Mouse (Mus musculus): ENCODE measurements around the gene Idua. TPM values are rescaled to one million over a fixed set of nuclear protein-coding genes. Genes with fewer than 3 reads are reported as not detected.

Gene Idua
- polyA plus RNA-seq, 1 experiment from 2014 or later: 4.2 TPM

DNA sequence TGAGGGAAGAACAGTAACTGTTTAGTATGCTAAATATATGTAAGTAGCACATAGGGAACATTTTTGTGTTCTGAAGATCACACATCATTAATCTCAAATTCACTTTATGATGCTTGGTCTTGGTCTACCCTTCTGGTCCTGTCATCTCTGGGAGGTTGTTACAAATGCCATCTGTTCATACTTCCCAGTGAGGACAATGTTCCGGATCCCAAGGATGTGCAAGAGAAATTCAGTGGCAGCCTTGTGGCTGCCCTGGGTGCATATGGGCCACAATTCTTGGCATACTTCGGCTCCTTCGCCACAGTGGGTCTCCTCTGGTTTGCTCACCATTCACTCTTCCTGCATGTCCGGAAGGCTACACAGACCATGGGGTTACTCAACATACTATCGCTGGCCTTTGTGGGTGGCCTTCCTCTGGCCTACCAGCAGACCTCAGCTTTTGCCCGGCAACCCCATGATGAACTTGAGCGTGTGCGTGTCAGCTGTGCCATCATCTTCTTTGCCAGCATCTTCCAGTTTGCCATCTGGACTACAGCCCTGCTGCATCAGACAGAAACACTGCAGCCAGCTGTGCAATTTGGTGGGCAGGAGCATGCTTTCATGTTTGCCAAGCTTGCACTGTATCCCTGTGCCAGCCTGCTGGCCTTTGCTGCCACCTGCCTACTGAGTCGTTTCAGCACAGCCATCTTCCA lies 14.3 kb upstream of the Idua start:
- H3K9ac ChIP-seq: no peak overlapping the region
- peaks cover 54% of the 10 kb centered on the region for H3K36me3 ChIP-seq (replicated peaks)
- H3K27ac ChIP-seq (replicated peaks): no peak overlapping the region
- no peak for ATAC-seq (ENCODE audit: insufficient read depth)
- no peaks in the 10 kb centered on the region for H3K4me1 ChIP-seq (replicated peaks)
- 78% methylated on average over 9 of the region's 9 CpGs for WGBS (ENCODE audit: insufficient replicate concordance)
- no peaks in the 10 kb centered on the region for H3K9me3 ChIP-seq (replicated peaks)
- H3K4me2 ChIP-seq: no peak overlapping the region
- H3K4me3 ChIP-seq (replicated peaks): no peak overlapping the region
- H3K27me3 ChIP-seq: no peaks in the 10 kb centered on the region

DNA sequence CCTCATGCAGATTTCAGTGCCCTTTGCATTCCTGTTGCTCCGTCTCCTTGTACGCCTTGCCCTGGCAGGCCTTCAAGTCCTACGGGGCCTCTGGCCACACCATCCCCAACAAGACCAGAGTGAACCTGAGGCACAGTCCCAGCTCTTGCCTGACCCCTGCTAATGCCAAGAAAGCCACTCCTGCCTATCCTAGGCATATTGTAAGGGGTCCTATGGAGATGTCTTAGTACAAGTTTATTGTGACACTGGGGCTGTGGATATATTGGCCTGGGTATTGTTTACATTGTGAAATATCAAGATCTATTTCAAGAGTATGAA lies 13.8 kb upstream of the Idua start:
- no peak overlapping the region for H3K9ac ChIP-seq
- no peaks in the 10 kb centered on the region for H3K9me3 ChIP-seq (replicated peaks)
- no peak overlapping the region for H3K4me2 ChIP-seq
- H3K27me3 ChIP-seq: no peaks in the 10 kb centered on the region
- H3K36me3 ChIP-seq (replicated peaks): peaks cover 54% of the 10 kb centered on the region
- H3K4me1 ChIP-seq (replicated peaks): no peaks in the 10 kb centered on the region
- no peak overlapping the region for H3K27ac ChIP-seq (replicated peaks)
- no peak for ATAC-seq (ENCODE audit: insufficient read depth)
- 79% methylated on average over 3 of the region's 3 CpGs for WGBS (ENCODE audit: insufficient replicate concordance)
- no peak overlapping the region for H3K4me3 ChIP-seq (replicated peaks)

DNA sequence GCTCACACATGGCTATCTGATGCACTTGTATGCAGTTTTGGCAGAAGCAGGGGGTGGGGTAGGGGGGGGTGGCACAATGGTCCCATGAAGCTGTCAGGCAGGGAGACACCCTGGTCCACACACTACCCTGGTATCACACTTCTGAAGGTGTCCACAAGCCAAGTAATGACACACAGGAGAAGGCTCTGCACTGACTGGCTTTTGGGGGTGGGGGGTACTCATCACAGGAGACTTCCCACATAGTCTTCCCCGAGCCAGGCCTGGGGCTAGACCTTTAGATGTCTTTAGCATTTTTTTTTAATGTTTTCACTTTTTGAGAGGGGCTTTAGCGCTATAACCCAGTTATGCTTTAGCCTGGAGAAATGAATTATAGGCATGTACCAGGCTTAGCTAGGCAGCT lies 12.8 kb upstream of the Idua start:
- Histone ChIP-seq H3K4me3 (replicated peaks) (no peak overlapping the region), H3K9ac (no peak overlapping the region), H3K9me3 (replicated peaks) (no peaks in the 10 kb centered on the region), H3K4me1 (replicated peaks) (no peaks in the 10 kb centered on the region), H3K36me3 (replicated peaks) (peaks cover 57% of the 10 kb centered on the region), H3K4me2 (no peak overlapping the region), H3K27ac (replicated peaks) (no peak overlapping the region), H3K27me3 (no peaks in the 10 kb centered on the region)
- 73% methylated on average over 2 of the region's 2 CpGs for WGBS (ENCODE audit: insufficient replicate concordance)
- ATAC-seq (ENCODE audit: insufficient read depth): no peak

DNA sequence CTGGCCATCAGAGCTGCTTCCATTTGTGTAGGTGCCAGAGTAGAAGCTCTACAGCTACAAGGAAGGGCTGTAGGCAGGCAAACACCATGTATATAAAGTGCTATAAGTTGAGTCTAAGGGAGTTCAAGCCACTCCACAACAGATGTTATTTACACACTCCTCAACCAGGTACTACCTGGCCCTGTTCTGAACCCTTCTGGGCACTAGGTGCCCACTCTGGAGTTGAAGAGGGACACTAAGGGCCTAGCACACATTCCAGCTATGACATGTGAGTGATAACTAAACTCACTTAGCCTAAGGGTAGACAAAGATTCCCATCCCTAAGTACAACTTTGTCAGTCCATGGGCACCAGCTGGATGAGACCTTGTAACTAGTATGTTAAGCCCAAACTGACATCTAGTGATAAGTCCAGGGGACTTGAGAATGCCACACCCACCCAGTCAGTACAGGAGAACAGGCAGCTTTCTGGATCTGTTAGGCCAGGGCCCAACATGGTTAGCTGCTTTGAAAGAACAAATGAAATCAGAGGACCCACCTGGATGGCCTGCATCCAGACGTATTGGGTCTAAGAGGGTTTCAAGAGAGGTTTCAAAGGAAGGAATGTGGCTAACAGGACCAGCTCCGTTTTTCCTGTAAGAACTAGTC lies 12.2 kb upstream of the Idua start:
- no peaks in the 10 kb centered on the region for H3K4me1 ChIP-seq (replicated peaks)
- H3K9ac ChIP-seq: no peak overlapping the region
- H3K9me3 ChIP-seq (replicated peaks): no peaks in the 10 kb centered on the region
- no peak overlapping the region for H3K27ac ChIP-seq (replicated peaks)
- no peak for ATAC-seq (ENCODE audit: insufficient read depth)
- peaks cover 57% of the 10 kb centered on the region for H3K36me3 ChIP-seq (replicated peaks)
- no peak overlapping the region for H3K4me2 ChIP-seq
- H3K27me3 ChIP-seq: no peaks in the 10 kb centered on the region
- WGBS (ENCODE audit: insufficient replicate concordance): 55% methylated on average over 2 of the region's 2 CpGs
- no peak overlapping the region for H3K4me3 ChIP-seq (replicated peaks)

DNA sequence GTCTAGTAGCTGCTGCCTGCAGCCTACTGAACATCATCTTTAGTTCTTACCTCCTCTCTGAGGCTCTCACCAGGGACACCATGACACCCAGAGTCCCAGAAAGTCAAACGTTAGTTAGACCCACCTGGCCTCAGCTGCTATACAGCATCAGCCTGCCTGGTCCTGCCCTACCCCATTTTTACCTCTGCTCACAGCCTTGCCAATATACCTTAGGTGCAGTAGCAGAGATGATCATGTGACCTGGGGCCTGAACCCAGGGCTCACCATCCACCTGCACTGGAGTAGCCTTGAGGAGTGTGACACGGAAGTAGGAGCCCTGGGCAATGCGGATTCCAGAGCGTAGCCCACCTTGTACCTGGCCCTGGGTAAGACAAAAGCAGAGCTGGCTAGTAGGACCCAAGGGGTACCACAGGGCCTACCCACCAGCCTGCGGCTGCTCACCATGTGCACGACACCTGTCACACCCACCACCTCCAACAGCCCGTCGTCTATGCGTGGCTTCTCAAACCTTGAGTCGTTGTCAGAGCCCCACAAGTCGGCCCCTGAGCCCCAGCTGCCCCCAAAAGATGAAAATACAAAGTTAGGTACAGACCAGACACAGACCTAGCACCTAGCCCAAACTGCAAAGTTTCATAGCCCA lies 11.1 kb upstream of the Idua start:
- Histone ChIP-seq H3K4me1 (replicated peaks) (no peaks in the 10 kb centered on the region), H3K27ac (replicated peaks) (no peak overlapping the region), H3K9ac (no peak overlapping the region), H3K36me3 (replicated peaks) (peaks cover 65% of the 10 kb centered on the region), H3K4me2 (no peak overlapping the region), H3K27me3 (no peaks in the 10 kb centered on the region), H3K9me3 (replicated peaks) (no peaks in the 10 kb centered on the region), H3K4me3 (replicated peaks) (no peak overlapping the region)
- 84% methylated on average over 11 of the region's 11 CpGs for WGBS (ENCODE audit: insufficient replicate concordance)
- no peak for ATAC-seq (ENCODE audit: insufficient read depth)

DNA sequence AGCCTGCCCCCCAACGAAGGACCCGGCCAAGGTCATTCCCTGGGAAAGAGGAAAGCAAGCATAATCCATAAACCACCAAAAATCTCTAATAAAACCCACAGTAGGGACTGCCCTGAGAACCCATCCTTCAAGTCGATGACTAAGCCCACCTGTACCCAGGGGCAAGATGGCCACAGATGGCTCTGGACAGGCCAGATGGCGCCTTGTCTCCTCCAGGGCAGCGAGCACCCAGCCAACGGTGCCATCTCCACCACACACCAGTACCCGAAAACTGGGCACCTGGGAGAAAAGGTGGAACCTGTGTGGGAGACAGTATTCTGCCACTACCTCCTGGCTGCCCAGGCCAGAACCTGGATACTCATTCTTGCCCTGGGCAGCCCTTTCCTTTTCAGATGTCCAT lies 9.8 kb upstream of the Idua start:
- H3K4me2 ChIP-seq: no peak overlapping the region
- ATAC-seq (ENCODE audit: insufficient read depth): no peak
- H3K4me1 ChIP-seq (replicated peaks): no peaks in the 10 kb centered on the region
- no peak overlapping the region for H3K9ac ChIP-seq
- H3K27ac ChIP-seq (replicated peaks): no peak overlapping the region
- 76% methylated on average over 7 of the region's 7 CpGs for WGBS (ENCODE audit: insufficient replicate concordance)
- no peaks in the 10 kb centered on the region for H3K27me3 ChIP-seq
- peaks cover 71% of the 10 kb centered on the region for H3K36me3 ChIP-seq (replicated peaks)
- no peaks in the 10 kb centered on the region for H3K9me3 ChIP-seq (replicated peaks)
- H3K4me3 ChIP-seq (replicated peaks): no peak overlapping the region

DNA sequence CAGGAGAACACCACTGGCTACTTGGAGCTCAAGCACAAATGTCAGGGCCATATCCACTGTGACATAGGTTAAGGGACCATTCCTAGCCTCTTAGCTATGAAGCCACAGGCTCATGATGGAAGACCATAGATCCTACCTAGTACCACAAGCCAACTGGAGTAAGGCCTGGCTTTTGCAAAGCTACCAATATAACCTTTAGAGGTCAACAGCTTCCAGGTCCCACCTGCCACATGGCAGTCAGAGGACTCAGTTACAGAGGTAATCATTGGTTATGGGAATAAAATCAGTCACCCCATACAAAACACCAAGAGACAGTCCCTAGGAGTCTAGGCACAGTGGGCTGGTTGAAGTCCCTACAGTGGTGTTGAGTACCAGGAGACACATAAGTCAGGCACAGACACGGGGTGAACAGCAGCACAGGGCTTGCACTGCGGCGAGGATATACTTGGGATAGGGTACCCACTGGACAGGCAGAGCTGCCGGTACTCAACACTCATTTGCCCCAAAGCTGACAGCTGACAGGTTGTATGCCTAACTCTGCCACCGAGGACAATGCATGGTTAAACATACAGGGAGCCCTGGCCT lies 8.9 kb upstream of the Idua start:
- Histone ChIP-seq H3K4me1 (replicated peaks) (no peaks in the 10 kb centered on the region), H3K27me3 (no peaks in the 10 kb centered on the region), H3K9ac (no peak overlapping the region), H3K36me3 (replicated peaks) (peaks cover 71% of the 10 kb centered on the region), H3K9me3 (replicated peaks) (no peaks in the 10 kb centered on the region), H3K27ac (replicated peaks) (no peak overlapping the region), H3K4me3 (replicated peaks) (no peak overlapping the region), H3K4me2 (no peak overlapping the region)
- no peak for ATAC-seq (ENCODE audit: insufficient read depth)
- 58% methylated on average over 5 of the region's 5 CpGs for WGBS (ENCODE audit: insufficient replicate concordance)

DNA sequence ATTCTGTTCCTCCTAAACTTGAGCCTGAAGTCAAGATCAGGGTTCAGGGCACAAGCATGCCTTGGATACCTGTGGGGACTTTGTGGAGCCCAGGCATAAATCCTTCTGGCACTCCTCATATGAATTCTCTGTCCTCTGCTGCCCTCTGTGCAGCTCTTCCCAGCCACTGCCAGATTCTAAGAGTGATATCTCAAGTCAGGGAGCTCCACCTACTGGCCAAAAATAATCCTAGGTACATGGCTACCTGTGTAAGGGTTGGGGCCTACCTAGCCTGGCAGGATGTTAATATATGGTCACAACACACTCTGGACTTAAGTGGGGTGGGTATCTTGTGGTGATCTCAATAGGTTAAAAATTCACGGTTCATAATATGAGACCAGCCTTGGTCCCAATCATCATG lies 8.3 kb upstream of the Idua start:
- WGBS (ENCODE audit: insufficient replicate concordance): 41% methylated on average over 1 of the region's 1 CpGs
- no peak overlapping the region for H3K4me2 ChIP-seq
- peaks cover 65% of the 10 kb centered on the region for H3K36me3 ChIP-seq (replicated peaks)
- no peaks in the 10 kb centered on the region for H3K27me3 ChIP-seq
- no peak overlapping the region for H3K4me3 ChIP-seq (replicated peaks)
- no peak overlapping the region for H3K9ac ChIP-seq
- no peaks in the 10 kb centered on the region for H3K4me1 ChIP-seq (replicated peaks)
- H3K27ac ChIP-seq (replicated peaks): no peak overlapping the region
- H3K9me3 ChIP-seq (replicated peaks): no peaks in the 10 kb centered on the region
- peak; percentile 47; the same call in 1 of the 2 replicates for ATAC-seq (ENCODE audit: insufficient read depth)

DNA sequence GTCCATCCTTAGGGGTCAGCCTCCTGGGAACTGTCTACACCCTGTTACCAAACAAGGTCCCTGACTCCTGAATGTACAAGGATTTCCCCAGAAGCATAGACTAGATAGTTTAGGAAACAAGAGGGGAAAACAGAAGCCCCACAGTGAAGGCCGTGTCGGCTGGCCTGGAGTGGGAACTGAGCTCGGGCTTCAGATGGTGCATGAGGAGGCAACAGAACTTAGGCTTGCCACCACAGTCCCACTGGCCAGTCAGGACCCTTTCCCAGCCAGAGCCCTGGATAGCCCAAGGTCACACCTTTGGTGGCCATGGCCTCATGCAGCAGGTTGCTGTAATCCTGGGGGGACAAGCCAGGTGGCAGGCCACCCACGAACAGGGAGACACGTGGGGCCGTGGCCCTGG lies 6.8 kb upstream of the Idua start:
- Histone ChIP-seq H3K4me3 (replicated peaks) (no peak overlapping the region), H3K36me3 (replicated peaks) (peaks cover 64% of the 10 kb centered on the region), H3K27ac (replicated peaks) (no peak overlapping the region), H3K9me3 (replicated peaks) (no peaks in the 10 kb centered on the region), H3K4me2 (no peak overlapping the region), H3K9ac (no peak overlapping the region), H3K27me3 (no peaks in the 10 kb centered on the region), H3K4me1 (replicated peaks) (peaks cover 5% of the 10 kb centered on the region; the same call in 1 of the 2 replicates)
- no peak for ATAC-seq (ENCODE audit: insufficient read depth)
- WGBS (ENCODE audit: insufficient replicate concordance): 91% methylated on average over 6 of the region's 6 CpGs

DNA sequence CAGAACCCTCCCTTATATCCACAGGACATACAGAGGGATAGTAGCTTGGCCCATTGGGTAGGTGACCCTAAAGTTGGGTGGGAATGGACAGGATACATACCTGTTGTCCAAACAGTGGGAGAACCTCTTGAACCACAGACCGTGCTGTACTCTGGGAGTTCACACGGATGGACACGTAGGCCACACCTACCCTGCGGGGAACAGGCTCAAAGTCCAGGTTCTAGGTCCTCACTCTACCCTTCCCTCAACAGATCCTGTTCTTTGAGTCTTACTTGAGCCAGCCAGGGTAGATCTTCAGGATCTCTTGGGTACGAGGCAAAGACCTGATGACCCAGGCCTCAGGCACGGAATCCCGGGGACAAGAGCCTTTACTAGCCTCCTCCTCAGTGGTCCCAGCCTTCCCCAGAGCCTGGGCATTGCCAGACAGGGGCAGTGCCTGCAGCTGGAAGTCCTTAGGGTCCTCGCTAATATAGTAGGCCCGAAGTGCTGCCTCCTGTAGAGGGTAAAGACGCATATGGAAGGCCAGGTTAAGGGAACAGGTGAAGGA lies 5.6 kb upstream of the Idua start:
- Histone ChIP-seq H3K27ac (replicated peaks) (no peak overlapping the region), H3K4me1 (replicated peaks) (peaks cover 13% of the 10 kb centered on the region), H3K4me2 (no peak overlapping the region), H3K4me3 (replicated peaks) (no peak overlapping the region), H3K9ac (no peak overlapping the region), H3K9me3 (replicated peaks) (no peaks in the 10 kb centered on the region), H3K27me3 (no peaks in the 10 kb centered on the region), H3K36me3 (replicated peaks) (peaks cover 61% of the 10 kb centered on the region)
- 83% methylated on average over 10 of the region's 10 CpGs for WGBS (ENCODE audit: insufficient replicate concordance)
- ATAC-seq (ENCODE audit: insufficient read depth): no peak

DNA sequence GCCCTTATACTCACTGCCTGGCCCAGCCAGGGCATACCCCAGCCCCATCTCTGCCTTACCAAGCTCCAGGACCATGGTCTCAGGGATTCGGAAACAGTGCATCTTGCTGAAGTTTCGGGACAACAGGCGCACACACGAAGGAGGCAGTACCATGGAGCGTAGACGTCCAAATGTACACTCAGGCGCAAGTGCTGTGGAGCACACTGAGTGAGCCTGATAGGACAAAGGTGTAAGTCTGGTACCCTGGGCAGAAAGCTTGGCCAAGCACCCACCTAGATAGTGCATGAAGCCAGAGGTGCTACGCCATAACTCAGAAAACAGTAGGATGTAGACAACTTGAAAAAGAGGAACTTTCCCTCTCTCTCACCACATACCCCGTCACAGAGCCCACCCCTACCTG lies 4.8 kb upstream of the Idua start:
- H3K36me3 ChIP-seq (replicated peaks): peaks cover 53% of the 10 kb centered on the region
- no peak for ATAC-seq (ENCODE audit: insufficient read depth)
- H3K4me3 ChIP-seq (replicated peaks): no peak overlapping the region
- H3K9ac ChIP-seq: no peak overlapping the region
- H3K9me3 ChIP-seq (replicated peaks): no peaks in the 10 kb centered on the region
- H3K4me2 ChIP-seq: no peak overlapping the region
- H3K27ac ChIP-seq (replicated peaks): no peak overlapping the region
- no peaks in the 10 kb centered on the region for H3K27me3 ChIP-seq
- peaks cover 21% of the 10 kb centered on the region for H3K4me1 ChIP-seq (replicated peaks)
- 87% methylated on average over 9 of the region's 9 CpGs for WGBS (ENCODE audit: insufficient replicate concordance)

Measured in liver, embryonic 15.5 days (tissue).